Mouse (Mus musculus): ENCODE data around the gene Per2. TPM values are rescaled to one million over a fixed set of nuclear protein-coding genes. Genes with fewer than 3 reads are reported as not detected.
"Not testable (repeated sequence)": the region's sequence is repeated elsewhere in the genome, so short reads cannot be mapped to it uniquely, and the experiment has no call there.

The Per2 gene
- total RNA-seq (2021): 10 to 100 TPM in 1 of 2 experiments, 1 to 10 TPM in 1; 2.1 to 11.7 TPM

DNA sequence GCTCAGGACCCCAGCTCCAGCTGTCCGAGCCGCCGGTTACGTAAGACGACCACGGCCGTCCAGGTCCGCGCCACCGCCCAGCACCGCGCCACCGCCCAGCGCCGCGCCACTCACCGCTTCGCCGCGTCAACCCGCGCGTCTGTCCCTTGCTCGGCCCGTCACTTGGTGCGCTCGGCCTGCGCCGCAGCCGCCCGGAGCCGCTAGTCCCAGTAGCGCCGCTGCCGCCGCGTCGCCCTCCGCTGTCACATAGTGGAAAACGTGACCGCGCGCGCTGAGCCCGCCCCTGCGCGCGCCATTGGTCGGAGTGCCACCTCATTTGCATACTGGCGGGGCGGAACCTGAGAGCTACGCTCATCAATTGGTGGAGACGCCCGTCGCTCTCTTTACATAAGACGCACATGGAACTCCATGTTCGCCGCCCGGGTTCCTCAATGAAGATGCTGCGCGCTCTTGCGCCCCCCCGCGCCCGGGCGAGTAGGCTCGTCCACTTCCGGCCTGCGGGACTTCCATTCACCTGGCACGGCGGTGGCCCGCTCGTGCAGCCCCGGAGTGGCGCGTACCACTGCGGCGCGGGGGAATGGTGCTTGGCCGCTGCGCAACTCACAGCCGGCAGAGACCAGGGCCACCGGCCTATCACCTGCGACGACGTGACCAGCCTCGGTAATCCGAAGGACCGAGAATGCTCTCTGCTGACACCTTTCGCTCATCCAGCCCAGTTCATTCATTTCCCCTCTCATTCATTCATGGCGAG is at the start of gene Per2:
Per2 (minus strand) TSS at position 266 of the 751 bp plus-strand sequence.
- DNase-seq (ENCODE audit: low spot score): peak; percentile 98
- intact Hi-C loops (cut with DNase I): loop anchor here (1.0 kb wide), 1 partner anchor 31 kb away; no protein-coding TSS in a partner anchor

GRCm38 (mm10) chr1:91504615-91505014 is 45.5 kb upstream of the Per2 start:
- no peak for DNase-seq (ENCODE audit: low spot score)
- intact Hi-C loops (cut with DNase I): no loop called here

DNA sequence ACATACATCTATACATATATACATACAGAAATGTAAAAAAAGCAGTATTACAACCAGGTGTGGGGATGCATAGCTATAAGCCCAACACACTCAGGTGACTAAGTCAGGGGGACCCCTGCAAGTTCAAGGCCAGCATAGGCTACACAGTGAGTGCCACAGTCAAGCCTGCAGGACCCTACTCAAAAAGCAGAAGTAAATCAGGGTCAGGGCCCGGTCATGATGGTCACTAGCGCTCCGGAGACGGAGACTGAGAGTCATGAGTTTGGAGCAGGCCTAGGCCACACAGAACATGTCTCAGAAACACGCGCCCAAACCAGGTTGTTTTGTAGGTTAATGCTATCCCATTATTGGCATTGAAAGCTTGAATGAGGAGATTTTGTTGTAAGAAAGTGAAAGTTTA is 39.5 kb upstream of the Per2 start:
- intact Hi-C loops (cut with DNase I): no loop called here
- DNase-seq (ENCODE audit: low spot score): no peak

- DNase-seq (ENCODE audit: low spot score): no peak
- intact Hi-C loops (cut with DNase I): no loop called here
Measured at GRCm38 (mm10) chr1:91495321-91495720, 36.2 kb upstream of the Per2 start.

- intact Hi-C loops (cut with DNase I): no loop called here
Measured at GRCm38 (mm10) chr1:91494457-91495140, 35.5 kb upstream of the Per2 start, which contains the start of gene Traf3ip1. Gene Traf3ip1 (plus strand): TSS chr1:91494647.

GRCm38 (mm10) chr1:91493938-91494337 is 34.8 kb upstream of the Per2 start:
- intact Hi-C loops (cut with DNase I): no loop called here
- DNase-seq (ENCODE audit: low spot score): no peak

More at GRCm38 (mm10) chr1:91494457-91495140, 35.5 kb upstream of the Per2 start, which contains the start of gene Traf3ip1:
- peak; percentile 81 for DNase-seq (ENCODE audit: low spot score)

DNA sequence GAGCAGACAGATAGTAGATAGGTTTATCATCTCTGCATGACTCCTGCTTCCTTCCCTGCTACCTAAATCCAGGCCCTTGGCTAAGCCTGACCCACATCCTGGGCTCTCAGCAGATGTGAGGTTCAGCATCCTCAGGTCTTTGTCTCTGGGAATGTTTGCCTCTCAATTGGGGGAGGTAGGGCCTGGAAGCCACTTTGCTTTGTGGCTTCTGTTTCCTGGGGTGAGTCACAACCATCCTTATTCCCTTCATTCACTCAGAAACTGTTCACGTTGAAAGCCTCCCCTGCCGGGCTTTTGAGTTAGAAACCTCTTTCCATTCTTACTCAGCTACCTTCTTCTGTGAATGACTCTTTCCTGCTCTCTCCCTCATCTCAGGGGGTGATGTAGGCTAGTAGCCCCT is 33.6 kb upstream of the Per2 start:
- intact Hi-C loops (cut with DNase I): no loop called here
- DNase-seq (ENCODE audit: low spot score): no peak

GRCm38 (mm10) chr1:91490322-91490721 is 31.2 kb upstream of the Per2 start:
- intact Hi-C loops (cut with DNase I): no loop called here
- DNase-seq (ENCODE audit: low spot score): no peak

DNA sequence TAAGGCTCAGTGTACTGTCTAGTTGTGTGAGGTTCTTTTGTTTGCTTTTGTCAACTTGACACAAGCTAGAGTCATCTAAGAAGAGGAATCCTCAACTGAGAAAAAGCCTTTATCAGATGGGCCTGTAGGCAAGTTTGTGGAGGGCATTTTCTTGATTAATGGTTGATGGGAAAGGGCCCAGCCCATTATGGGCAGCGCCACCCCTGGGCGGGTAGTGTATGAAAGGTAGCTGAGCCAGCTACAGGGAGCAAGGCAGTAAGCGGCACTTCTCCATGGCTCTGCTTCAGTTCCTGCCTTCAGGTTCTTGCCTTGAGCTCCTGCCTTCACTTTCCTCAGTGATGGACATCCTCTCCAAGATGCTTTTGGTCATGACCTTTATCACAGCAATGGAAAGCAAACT is 27.0 kb upstream of the Per2 start:
- intact Hi-C loops (cut with DNase I): no loop called here
- DNase-seq (ENCODE audit: low spot score): no peak

GRCm38 (mm10) chr1:91485422-91485821 is 26.3 kb upstream of the Per2 start:
- intact Hi-C loops (cut with DNase I): no loop called here
- DNase-seq (ENCODE audit: low spot score): no peak

- intact Hi-C loops (cut with DNase I): loop anchor here (5.0 kb wide), 1 partner anchor 117 kb away; the partner anchor contains the start of gene Erfe
- no peak for DNase-seq (ENCODE audit: low spot score)
Measured at GRCm38 (mm10) chr1:91484011-91484346, 24.9 kb upstream of the Per2 start.

- peak; percentile 52 for DNase-seq (ENCODE audit: low spot score)
- intact Hi-C loops (cut with DNase I): loop anchor here (1.0 to 5.0 kb wide), 3 partner anchors 55 to 136 kb away; partner anchors contain the start of gene Erfe
Measured at GRCm38 (mm10) chr1:91483304-91484010, 24.3 kb upstream of the Per2 start.

GRCm38 (mm10) chr1:91482616-91483211 is 23.6 kb upstream of the Per2 start:
- intact Hi-C loops (cut with DNase I): loop anchor here (1.0 to 5.0 kb wide), 3 partner anchors 54 to 135 kb away; partner anchors contain the start of gene Erfe
- DNase-seq (ENCODE audit: low spot score): no peak

DNA sequence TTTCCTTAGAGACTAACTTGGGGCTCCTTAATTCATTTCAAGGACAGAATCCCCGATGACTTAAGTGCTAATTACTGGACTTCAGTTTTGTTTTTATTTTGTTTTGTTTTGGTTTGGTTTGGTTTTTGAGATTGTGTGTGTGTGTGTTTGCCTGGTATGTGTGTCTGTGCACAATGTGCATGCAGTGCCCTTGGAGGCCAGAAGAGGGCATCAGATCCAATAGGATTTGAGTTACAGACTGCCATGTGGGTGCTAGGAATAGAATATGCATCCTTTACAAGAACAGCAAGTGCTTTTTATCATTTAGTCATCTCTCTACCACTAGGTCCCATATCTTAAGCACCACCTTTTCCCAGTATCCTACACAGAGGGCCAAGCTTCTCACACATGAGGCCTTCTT is 19.8 kb upstream of the Per2 start:
- intact Hi-C loops (cut with DNase I): no loop called here

GRCm38 (mm10) chr1:91478145-91478544 is 19.0 kb upstream of the Per2 start:
- intact Hi-C loops (cut with DNase I); DNase-seq (ENCODE audit: low spot score): not testable (repeated sequence)

More for the DNA sequence above, 19.8 kb upstream of the Per2 start:
- no peak for DNase-seq (ENCODE audit: low spot score)

GRCm38 (mm10) chr1:91469888-91470419 is 10.8 kb upstream of the Per2 start:
- no peak for DNase-seq (ENCODE audit: low spot score)
- intact Hi-C loops (cut with DNase I): no loop called here

- intact Hi-C loops (cut with DNase I): no loop called here
- no peak for DNase-seq (ENCODE audit: low spot score)
Measured at GRCm38 (mm10) chr1:91466186-91466585, 7.1 kb upstream of the Per2 start.

DNA sequence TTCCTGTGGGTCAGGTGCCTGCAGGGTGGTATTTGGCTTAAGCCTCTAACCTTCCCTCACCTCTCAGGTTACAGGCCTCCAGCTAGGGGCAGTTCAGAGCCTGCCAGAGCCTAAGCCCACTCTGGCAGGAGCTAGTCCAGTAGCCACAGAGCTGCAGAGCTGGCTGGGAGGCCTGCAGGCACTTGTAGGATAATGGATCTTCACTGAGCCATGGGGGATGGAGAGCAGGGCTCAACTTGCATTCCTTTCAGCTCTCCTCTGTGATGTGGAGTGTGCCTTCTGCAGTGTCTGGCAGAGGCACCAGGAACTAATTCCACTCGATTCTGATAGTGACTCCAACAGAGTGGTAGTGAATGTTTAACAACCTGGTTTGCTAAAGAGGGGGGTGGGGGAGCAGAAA is 6.1 kb upstream of the Per2 start:
- no peak for DNase-seq (ENCODE audit: low spot score)
- intact Hi-C loops (cut with DNase I): no loop called here

- intact Hi-C loops (cut with DNase I): no loop called here
Measured at GRCm38 (mm10) chr1:91464436-91464835, 5.3 kb upstream of the Per2 start.

More at GRCm38 (mm10) chr1:91464436-91464835, 5.3 kb upstream of the Per2 start:
- no peak for DNase-seq (ENCODE audit: low spot score)

Data from heart, postnatal 25 days (tissue).